Mouse (Mus musculus): ENCODE measurements around the gene Olfr640. TPM values are rescaled to one million over a fixed set of nuclear protein-coding genes. Genes with fewer than 3 reads are reported as not detected.

Gene Olfr640
- not detected in 2 replicates for polyA plus RNA-seq (2012; rRNA removed)

GRCm38 (mm10) chr7:104025473-104025872, at the start of gene Olfr640:
Olfr640 (minus strand) TSS chr7:104025573.

GRCm38 (mm10) chr7:104071769-104072168, 46.4 kb upstream of the Olfr640 start, which contains the start of gene Olfr644:
Olfr644 (minus strand) TSS chr7:104071869.

DNA sequence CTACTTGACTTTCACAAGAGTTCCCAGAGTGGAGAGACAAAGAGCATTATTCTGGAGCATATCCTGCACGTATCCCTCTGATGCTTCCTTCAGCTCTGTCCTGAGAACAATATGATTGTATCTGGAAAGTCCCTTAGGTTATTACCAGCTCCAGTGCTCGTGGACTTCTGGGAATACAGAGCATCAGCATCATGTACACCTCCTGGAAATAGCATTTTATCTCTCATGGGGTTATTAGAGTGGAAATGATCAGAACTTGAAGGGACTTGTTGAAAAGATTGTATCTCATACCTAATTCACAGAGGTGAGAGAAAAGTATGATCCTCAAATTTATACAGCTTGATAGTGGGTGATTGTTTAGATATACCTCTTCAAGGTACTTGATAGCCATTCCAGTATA, 36.0 kb upstream of the Olfr640 start, which contains the start of gene 4930516K23Rik:
Gene 4930516K23Rik (minus strand): TSS at position 101 of the 400 bp plus-strand sequence.

GRCm38 (mm10) chr7:104052566-104052965, 27.2 kb upstream of the Olfr640 start, which contains the start of gene Olfr642:
Olfr642 (minus strand) TSS chr7:104052666.

GRCm38 (mm10) chr7:104035145-104035544, 9.8 kb upstream of the Olfr640 start, which contains the start of gene Olfr641:
Olfr641 (plus strand) TSS chr7:104035445.

DNA sequence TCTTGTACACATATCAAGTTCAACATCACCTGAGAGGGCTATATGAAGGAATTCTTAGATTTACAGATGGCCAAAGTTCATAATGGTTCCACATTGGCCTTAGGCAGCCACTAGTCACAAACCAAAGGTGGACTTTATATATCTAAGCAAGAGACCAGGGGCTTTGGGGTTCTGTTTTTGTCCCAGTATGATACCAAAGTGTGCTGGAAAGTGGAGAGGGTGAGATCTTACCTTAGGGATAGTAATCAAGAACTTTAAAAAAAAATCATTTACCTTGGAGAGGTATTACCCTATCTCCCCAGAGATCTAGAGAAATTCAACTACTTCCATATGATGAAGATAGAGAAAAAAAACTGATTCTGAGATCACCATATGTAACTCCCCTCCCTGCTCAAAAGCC, 8.2 kb downstream of the Olfr640 start, which contains the start of gene Olfr639:
Gene Olfr639 (minus strand): TSS at position 101 of the 400 bp plus-strand sequence.

GRCm38 (mm10) chr7:103998446-103998845, 26.9 kb downstream of the Olfr640 start, which contains the start of gene Olfr638:
Olfr638 (plus strand) TSS chr7:103998746.

GRCm38 (mm10) chr7:103970852-103971251, 54.5 kb downstream of the Olfr640 start, which contains the start of gene Olfr635:
Olfr635 (plus strand) TSS chr7:103971152.

Other genes with a start within 250 kb of the Olfr640 start
- 0.06 and 0.08 TPM in 2 replicates for gene Olfr68, start 245.9 kb downstream of the Olfr640 start, polyA plus RNA-seq (2012; rRNA removed)
- 0.01 and 0.02 TPM in 2 replicates for gene Olfr67, start 233.8 kb downstream of the Olfr640 start, polyA plus RNA-seq (2012; rRNA removed)
- gene Hbb-bt, start 211.6 kb downstream of the Olfr640 start, polyA plus RNA-seq (2012; rRNA removed) = 72,714 and 77,546 TPM in 2 replicates
- gene Hbb-bs, start 197.5 kb downstream of the Olfr640 start, polyA plus RNA-seq (2012; rRNA removed) = 210,584 and 218,066 TPM in 2 replicates
- 0.17 and 0.27 TPM in 2 replicates for gene Hbb-bh2, start 185.1 kb downstream of the Olfr640 start, polyA plus RNA-seq (2012; rRNA removed)
- 208 and 218 TPM in 2 replicates for gene Hbb-bh1, start 182.4 kb downstream of the Olfr640 start, polyA plus RNA-seq (2012; rRNA removed)
- gene Hbb-y, start 172.4 kb downstream of the Olfr640 start, polyA plus RNA-seq (2012; rRNA removed) = 398 and 559 TPM in 2 replicates
- gene Olfr66, start 139.3 kb downstream of the Olfr640 start, polyA plus RNA-seq (2012; rRNA removed) = 0.01 and 0.05 TPM in 2 replicates
- gene Olfr64, start 131.1 kb downstream of the Olfr640 start, polyA plus RNA-seq (2012; rRNA removed) = not detected in 2 replicates
- gene Olfr65, start 122.1 kb downstream of the Olfr640 start, polyA plus RNA-seq (2012; rRNA removed) = not detected in 2 replicates
- gene Olfr631, start 96.7 kb downstream of the Olfr640 start, polyA plus RNA-seq (2012; rRNA removed) = 0.45 and 0.77 TPM in 2 replicates
- gene Olfr632, start 91.2 kb downstream of the Olfr640 start, polyA plus RNA-seq (2012; rRNA removed) = 1.6 and 1.8 TPM in 2 replicates
- gene Olfr633, start 81.1 kb downstream of the Olfr640 start, polyA plus RNA-seq (2012; rRNA removed) = 0.02 and 0.09 TPM in 2 replicates
- gene Olfr635, start 54.4 kb downstream of the Olfr640 start, polyA plus RNA-seq (2012; rRNA removed) = under 0.01 TPM in 2 replicates
- gene Olfr638, start 26.8 kb downstream of the Olfr640 start, polyA plus RNA-seq (2012; rRNA removed) = 0.05 TPM in 2 replicates
- gene Olfr639, start 8.3 kb downstream of the Olfr640 start, polyA plus RNA-seq (2012; rRNA removed) = not detected in 2 replicates
- gene Olfr641, start 9.9 kb upstream of the Olfr640 start, polyA plus RNA-seq (2012; rRNA removed) = not detected in 2 replicates
- gene Olfr642, start 27.1 kb upstream of the Olfr640 start, polyA plus RNA-seq (2012; rRNA removed) = not detected in 2 replicates
- gene 4930516K23Rik, start 35.9 kb upstream of the Olfr640 start, polyA plus RNA-seq (2012; rRNA removed) = not detected in 2 replicates
- gene Olfr644, start 46.3 kb upstream of the Olfr640 start, polyA plus RNA-seq (2012; rRNA removed) = not detected in 2 replicates
- not detected in 2 replicates for gene Olfr645, start 59.9 kb upstream of the Olfr640 start, polyA plus RNA-seq (2012; rRNA removed)
- not detected in 2 replicates for gene Olfr646, start 79.3 kb upstream of the Olfr640 start, polyA plus RNA-seq (2012; rRNA removed)
- not detected in 2 replicates for gene Ubqln5, start 104.3 kb upstream of the Olfr640 start, polyA plus RNA-seq (2012; rRNA removed)
- gene Olfr643, start 111.8 kb upstream of the Olfr640 start, polyA plus RNA-seq (2012; rRNA removed) = not detected in 2 replicates
- not detected in 2 replicates for gene Ubqln3, start 117.7 kb upstream of the Olfr640 start, polyA plus RNA-seq (2012; rRNA removed)
- not detected in 2 replicates for gene Ubqlnl, start 125.0 kb upstream of the Olfr640 start, polyA plus RNA-seq (2012; rRNA removed)
- 0.01 TPM in 1 of 2 replicates, not detected in the other for gene Olfm5, start 139.3 kb upstream of the Olfr640 start, polyA plus RNA-seq (2012; rRNA removed)
- gene Olfr648, start 157.8 kb upstream of the Olfr640 start, polyA plus RNA-seq (2012; rRNA removed) = 0.03 and 0.06 TPM in 2 replicates
- gene Olfr649, start 170.4 kb upstream of the Olfr640 start, polyA plus RNA-seq (2012; rRNA removed) = not detected in 2 replicates
- 0.59 and 0.62 TPM in 2 replicates for gene Trim6, start 193.2 kb upstream of the Olfr640 start, polyA plus RNA-seq (2012; rRNA removed)
- gene Trim34a, start 218.9 kb upstream of the Olfr640 start, polyA plus RNA-seq (2012; rRNA removed) = 1.8 and 2.3 TPM in 2 replicates